Mouse (Mus musculus) C2C12 (cell line): ENCODE results near the gene Pde4dip.

Source experiments
- CTCF ChIP-seq: IDR thresholded peaks from one replicate; pipeline ENCODE4 v1.5.1; 2011; ENCODE audit not compliant: control insufficient read depth, insufficient read depth, insufficient read length
- MYOD1 ChIP-seq: IDR thresholded peaks from one replicate; pipeline ENCODE4 v1.6.1; 2011; ENCODE audit warnings: low read depth; ENCODE audit not compliant: control insufficient read depth, insufficient read length

DNA sequence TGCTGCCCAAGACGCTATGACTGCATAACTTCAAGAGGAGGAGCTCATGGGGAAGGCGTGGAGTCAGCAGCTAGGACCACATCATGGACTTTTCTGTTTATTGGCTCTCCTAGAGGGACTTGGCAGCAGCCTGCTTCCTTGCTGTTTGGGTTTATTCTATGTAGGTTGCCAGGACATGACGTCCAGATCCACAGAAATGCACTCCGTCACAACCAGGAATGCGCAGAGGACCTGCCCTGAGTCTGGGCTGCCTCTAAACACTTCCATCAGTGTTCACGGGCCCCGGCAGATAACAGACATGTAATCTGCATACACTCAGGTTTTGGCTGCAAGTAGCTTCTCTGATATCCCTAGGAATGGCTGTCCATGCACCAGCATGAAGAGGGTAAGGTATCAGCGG lies 94.5 kb downstream of the Pde4dip start:
- TF ChIP-seq CTCF (no peak), MYOD1 (no peak)
